Mouse (Mus musculus) megakaryocyte, embryonic 14.5 days (primary cell): ENCODE results near the gene Opn3.

Experiments
- FLI1 ChIP-seq: IDR thresholded peaks from 2 replicates; pipeline ENCODE4 v1.6.1; 2012; ENCODE audit warnings: low read length, inconsistent platforms, mixed read lengths
- GATA1 ChIP-seq: IDR thresholded peaks from 3 replicates; pipeline ENCODE4 v1.6.1; 2012; ENCODE audit warnings: mixed read lengths, low read length, inconsistent platforms, borderline replicate concordance

- TF ChIP-seq GATA1: no peak
- TF ChIP-seq FLI1: no peak
These were observed 6.8 kb upstream of the Opn3 start for GRCm38 (mm10) chr1:175699375-175699774.
